Mouse (Mus musculus) thymus, adult 2 months (tissue): ENCODE results near the gene Exph5.

Source experiments
- CTCF ChIP-seq: fragments of 200-500 bp; IDR thresholded peaks from 2 replicates; pipeline ENCODE4 v1.5.1; 2012; ENCODE audit warnings: mild to moderate bottlenecking, control low read depth, low read length, moderate library complexity, borderline replicate concordance; ENCODE audit not compliant: control insufficient read depth, poor library complexity, insufficient read depth; ENCODE audit errors: extremely low read depth
- POLR2A ChIP-seq: fragments of 200-500 bp; IDR thresholded peaks from 2 replicates; pipeline ENCODE4 v1.6.1; 2012; ENCODE audit warnings: mild to moderate bottlenecking, low read length, control low read depth, moderate library complexity; ENCODE audit not compliant: control insufficient read depth, poor library complexity, insufficient read depth; ENCODE audit errors: extremely low read depth

DNA sequence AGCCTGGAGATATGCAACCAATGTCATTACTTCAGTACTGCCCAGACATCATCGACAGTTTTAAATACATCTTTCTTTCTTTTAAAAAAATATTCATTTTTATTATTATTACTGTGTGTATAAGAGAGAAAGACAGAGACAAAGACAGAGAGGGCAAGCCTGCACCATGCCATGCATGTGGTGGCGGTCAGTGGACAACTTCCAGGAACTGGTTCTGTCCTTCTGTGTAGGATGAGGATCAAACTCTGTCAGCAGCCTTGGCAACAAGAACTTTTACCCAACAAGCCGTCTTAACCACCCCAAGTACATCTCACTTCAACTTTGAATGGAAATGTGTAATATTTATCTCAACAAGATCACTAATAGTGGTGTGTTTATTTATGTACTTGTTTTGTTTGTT lies 40.5 kb downstream of the Exph5 start:
- TF ChIP-seq POLR2A (no peak), CTCF (no peak)
